Mouse (Mus musculus) layer of hippocampus, adult 8-10 months (tissue): ENCODE data around the gene Nipal3. TPM values are rescaled to one million over a fixed set of nuclear protein-coding genes. Genes with fewer than 3 reads are reported as not detected.

ENCODE experiments used
- DNase-seq, 2 experiments: peaks; one replicate each; pipeline ENCODE4 v3.0.0; 2022; ENCODE audit warnings: low spot score in 2 of 2
- total RNA-seq, 4 experiments: library from RNA; stranded (reverse); gene quantifications; 2 replicates each; pipeline ENCODE4 v1.2.4; 2022

Nipal3 gene
- total RNA-seq, 4 experiments from 2014 or later, result 83.3 to 97.8 (median 90.0) TPM

GRCm38 (mm10) chr4:135437924-135438323 lies 56.9 kb downstream of the Nipal3 start:
- DNase-seq, result no peak

DNA sequence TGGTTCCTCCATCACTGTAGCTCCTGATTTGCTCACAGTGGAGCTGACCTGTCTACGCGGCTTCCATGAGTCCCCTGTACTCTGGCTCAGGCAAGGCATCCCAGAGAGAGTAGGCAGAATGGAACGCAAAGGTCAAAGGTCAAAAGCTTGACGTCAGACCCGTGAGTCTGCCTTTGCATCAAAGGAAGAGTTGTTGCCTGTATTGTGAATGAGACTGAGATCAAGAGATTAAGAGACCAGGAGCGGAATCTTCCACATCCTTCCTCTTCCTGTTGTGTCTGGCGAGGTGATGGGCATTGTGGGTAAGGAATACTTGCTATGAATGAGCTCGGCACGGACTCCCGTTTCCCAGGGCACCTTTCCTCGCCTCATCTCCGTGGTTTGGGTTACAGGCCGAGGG lies 58.5 kb downstream of the Nipal3 start:
- no peak for DNase-seq

DNA sequence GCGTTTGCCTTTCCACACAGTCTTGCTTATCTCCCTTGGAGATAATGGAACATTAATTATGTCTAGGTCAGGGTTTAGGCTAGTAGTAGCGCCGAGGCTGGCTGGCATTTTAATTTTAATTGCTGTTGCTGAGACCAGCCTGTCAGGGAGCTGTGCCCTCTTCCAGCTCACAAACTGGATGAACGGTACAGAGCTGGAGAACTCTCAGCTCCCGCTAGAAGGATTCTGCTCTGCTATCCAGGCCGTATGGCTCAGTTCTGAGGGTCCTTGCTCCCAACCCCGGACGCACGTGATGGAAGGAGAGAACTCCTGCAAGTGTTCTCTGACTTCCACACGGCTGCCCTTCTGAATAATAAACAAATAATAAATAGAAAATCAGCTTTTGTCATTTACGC lies 60.4 kb downstream of the Nipal3 start:
- no peak for DNase-seq

DNA sequence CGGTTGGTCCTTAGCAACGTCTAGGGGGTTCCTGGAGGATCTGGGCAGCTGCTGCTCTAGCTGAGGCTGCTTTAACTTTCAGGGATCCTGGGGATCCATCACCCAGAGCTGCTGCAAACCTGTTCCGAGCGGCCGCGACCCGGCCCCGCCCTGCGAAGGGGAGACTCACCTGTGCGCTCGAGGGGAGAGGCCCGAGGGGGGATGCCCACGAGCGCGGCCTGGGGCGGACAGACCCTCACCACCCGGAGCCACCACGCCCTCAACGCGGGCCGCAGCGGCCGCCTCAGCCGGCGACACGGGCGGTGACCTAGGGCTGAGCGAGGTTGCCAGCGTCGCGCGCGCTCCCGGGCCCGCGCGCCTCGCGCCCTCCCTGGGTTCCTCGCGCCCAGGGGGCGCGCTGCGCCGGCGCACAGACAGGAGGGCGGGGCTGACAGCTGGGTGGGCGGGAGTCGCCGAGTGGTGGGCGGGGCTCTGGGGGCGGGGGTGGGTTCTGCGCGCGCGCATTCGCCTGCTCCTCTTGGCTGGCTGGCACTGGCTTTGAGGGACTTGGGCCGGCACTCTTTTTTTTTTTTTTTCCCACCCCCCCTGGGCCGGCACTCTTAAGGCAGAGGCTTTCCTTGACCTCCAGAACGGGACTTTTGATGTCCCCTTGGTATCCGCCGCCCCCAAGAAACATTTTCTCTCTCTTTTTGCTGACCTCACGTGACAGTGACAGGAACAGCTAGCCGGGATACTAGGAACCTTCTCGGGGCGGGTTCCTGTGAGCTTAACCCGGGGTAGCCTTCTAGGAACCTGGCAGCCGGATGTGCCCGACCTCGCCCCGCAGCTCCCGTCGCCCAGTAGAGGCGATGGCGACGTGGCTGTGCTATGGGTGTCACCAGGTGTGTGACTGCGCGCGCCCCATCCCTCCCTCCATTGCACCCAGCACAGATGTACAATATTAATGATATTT lies 61.1 kb downstream of the Nipal3 start, which contains the start of gene Rcan3:
TSS of gene Rcan3 (minus strand) at position 411 of the 952 bp plus-strand sequence.
- peak; percentile 19 to 23 for DNase-seq

GRCm38 (mm10) chr4:135433086-135433442 lies 61.8 kb downstream of the Nipal3 start:
- DNase-seq, result no peak

DNA sequence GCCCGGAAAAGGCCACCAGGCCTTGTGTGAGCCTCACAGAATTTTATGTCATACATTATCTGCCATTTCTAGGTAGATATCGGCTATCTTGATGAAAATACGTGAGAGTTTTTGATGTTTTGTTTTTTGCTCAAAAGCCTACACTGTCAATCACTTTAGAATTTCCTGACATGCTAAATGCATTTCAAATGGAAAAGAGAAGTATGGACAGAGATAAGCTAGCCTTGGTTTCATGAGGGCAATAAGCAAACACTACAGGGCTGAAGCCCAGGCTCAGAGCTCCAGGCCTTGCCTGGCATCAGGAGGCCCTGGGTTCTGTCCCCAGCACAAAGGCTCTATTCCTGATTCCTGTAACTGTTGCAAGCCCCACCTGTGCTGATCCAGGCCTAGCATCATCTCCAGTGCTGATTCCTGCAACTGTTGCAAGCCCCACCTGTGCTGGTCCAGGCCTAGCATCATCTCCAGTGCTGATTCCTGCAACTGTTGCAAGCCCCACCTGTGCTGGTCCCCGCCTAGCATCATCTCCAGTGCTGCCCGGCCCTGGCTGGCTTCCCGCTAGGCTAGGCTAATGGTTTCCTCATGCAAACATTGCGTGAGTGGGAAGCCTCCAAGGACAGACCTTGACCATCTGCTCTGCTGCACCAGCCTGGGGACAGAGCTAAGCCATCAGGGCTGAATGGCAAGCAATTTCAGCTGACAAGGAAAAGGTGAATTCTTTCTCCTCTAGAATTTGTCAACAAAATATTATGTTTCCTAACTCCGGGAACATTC lies 64.7 kb downstream of the Nipal3 start:
- no peak for DNase-seq

- DNase-seq, result no peak
Observed at GRCm38 (mm10) chr4:135429383-135429782, 65.5 kb downstream of the Nipal3 start.

- no peak for DNase-seq
Observed at GRCm38 (mm10) chr4:135426587-135426986, 68.3 kb downstream of the Nipal3 start.

GRCm38 (mm10) chr4:135425625-135426024 lies 69.2 kb downstream of the Nipal3 start:
- peak; percentile 79 to 86 for DNase-seq

- DNase-seq, result no peak
Observed at GRCm38 (mm10) chr4:135420961-135421360, 73.9 kb downstream of the Nipal3 start.

- no peak for DNase-seq
Observed at GRCm38 (mm10) chr4:135420416-135420815, 74.4 kb downstream of the Nipal3 start.

DNA sequence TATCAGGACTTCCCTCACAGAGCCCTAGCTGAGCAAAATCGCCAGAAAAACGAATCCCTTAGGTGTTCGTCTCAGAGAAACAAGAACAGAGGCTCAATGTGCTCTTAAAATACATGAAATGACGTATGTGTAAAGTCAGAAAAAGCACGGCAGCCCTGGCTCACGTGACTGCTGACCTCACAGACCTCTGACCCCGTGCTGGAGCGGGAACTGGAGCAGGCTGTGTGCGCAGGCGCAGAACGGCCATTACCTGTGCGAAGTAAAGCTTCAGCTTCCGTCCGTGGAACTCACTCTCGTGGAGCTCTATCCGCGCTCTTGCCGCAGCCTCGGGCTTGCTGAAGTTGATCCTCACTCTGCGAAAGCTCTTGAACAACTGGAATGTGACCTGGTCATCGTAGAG lies 74.8 kb downstream of the Nipal3 start:
- no peak for DNase-seq

DNA sequence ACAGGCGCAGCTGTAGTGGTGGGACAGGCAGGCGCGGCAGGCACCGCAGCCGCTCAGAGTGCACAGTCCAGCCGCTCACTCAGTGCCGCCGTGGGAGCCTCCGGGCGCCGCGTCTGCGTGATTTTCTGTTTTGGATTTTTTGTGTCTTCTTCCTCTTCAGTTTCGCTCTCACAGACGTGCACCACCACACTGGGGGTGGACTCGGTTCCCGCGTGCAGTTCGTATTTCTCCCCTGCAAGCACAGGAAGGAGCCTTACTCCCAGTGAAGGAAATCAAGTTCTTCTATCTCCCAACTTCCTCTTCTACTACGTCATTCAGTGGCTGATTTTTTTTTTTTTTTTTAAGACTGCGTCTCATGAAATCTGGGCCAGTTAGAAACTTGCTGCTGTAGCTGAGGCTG lies 78.5 kb downstream of the Nipal3 start:
- no peak for DNase-seq

- DNase-seq, result no peak
Observed at GRCm38 (mm10) chr4:135413491-135413890, 81.3 kb downstream of the Nipal3 start.

- DNase-seq, result peak in 1 of 2 experiments; percentile 28
Observed at GRCm38 (mm10) chr4:135411633-135412032, 83.2 kb downstream of the Nipal3 start.

GRCm38 (mm10) chr4:135406180-135406579 lies 88.7 kb downstream of the Nipal3 start:
- no peak for DNase-seq

- DNase-seq, result no peak
Observed at GRCm38 (mm10) chr4:135404916-135405315, 89.9 kb downstream of the Nipal3 start.

- no peak for DNase-seq
Observed at GRCm38 (mm10) chr4:135404048-135404447, 90.8 kb downstream of the Nipal3 start.

GRCm38 (mm10) chr4:135401881-135402280 lies 93.0 kb downstream of the Nipal3 start:
- no peak for DNase-seq

DNA sequence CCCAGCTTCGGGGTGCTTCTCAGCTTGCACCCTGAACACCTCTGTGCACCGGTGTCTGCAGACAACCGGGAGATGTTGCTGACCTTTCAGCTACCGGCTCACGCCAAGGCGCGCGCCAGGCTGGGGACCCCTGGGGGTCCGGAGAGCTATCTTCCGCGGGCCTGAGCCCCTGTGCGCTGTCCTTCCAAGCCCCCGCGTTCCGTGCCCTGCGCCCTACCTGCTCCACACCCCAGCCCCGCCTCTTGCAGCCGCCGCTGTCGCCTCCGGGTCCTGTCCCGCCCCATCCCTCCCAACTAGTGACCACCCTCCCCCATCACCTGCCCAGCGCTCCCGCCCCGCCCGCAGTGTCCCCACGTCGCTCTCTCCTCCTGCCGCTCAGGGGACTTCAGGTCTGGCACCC lies 96.8 kb downstream of the Nipal3 start, which contains the start of gene Ncmap:
TSS of gene Ncmap (minus strand) at position 237 of the 400 bp plus-strand sequence.
- no peak for DNase-seq

DNA sequence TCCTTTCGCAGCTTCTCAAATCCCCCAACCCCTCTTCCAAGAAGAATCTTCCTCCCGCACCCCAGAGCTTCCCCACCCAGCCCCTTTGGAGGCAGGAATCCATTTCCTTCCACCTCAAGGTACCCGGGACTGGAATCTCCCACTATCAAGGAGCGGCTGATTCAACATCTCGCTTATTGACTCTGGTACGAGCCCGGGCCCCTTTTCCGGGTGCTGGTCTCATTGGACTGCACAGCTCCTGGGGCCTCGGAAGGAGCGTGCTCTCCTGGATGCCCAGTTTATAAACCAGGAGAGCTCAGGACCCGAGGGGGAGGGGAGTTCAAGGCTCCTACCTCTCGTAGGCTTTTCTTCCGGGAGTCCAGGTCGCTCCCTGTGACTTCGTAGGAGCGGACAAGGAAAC lies 97.3 kb downstream of the Nipal3 start:
- no peak for DNase-seq

DNA sequence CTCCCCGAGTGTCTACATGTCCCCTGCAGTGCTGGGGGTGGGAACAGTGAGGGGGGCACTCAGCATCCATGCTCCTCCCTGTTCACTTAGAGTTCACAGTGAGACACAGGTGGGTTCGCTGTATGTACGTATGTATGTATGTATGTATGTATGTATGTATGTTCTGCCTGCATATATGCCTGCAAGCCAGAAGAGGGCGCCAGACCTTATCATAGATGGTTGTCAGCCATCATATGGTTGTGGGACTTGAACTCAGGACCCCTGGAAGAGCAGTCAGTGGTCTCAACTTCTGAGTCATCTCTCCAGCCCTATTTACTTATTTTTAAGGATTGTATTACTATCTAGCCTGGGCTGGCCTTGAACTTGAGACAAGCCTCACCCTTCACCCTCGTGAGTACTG lies 98.5 kb downstream of the Nipal3 start:
- DNase-seq, result no peak
